Comparison of ENCODE assay signal across 21 mouse cellular contexts in genomic region chr19:57057568-57057967, GRCm38 (mm10). TPM values are rescaled to one million over a fixed set of nuclear protein-coding genes. Genes with fewer than 3 reads are reported as not detected.
DNase-seq lines count a peak whose midpoint lies in the region; ATAC-seq and TF ChIP-seq lines count a peak whose summit lies in the region.
"Had no signal": no experiment of that assay in that cellular context is flagged by ENCODE, and none has a peak within 500 bp of the region (broad histone marks: within the 10 kb centered on the region; RNA-seq: fewer than 3 reads in every experiment).

No protein-coding gene starts in this region.

- TF ChIP-seq EP300 in heart, postnatal 0 days (IDR thresholded peaks at IDR 0.05; ENCODE audit: low read depth) = no peak

- no peak for DNase-seq in heart, postnatal 0 days (ENCODE audit: low spot score)
- no peak for DNase-seq in heart, postnatal 4 days
- no peak for DNase-seq in lung, adult 2 months
- no peak for DNase-seq in lung, postnatal 14 days
- DNase-seq in ES-CJ7 (ENCODE audit: low read depth, low spot score) = peak; percentile 18
- peak; percentile 46 for DNase-seq in induced T-regulatory cell, adult 2 months (ENCODE audit: low read depth)
- no peak for DNase-seq in heart, adult 8-10 months (ENCODE audit: low spot score)
- DNase-seq in urinary bladder, postnatal 14 days (ENCODE audit: low spot score) = no peak
- DNase-seq: adrenal gland, postnatal 36 days; cerebellum, adult 11-12 months; thymus, adult 2 months had no signal

- H3K4me1 ChIP-seq in heart, postnatal 0 days (ENCODE audit: control insufficient read depth, insufficient read depth) = no peaks in the 10 kb centered on the region
- peaks cover 4% of the 10 kb centered on the region; the same call in 1 of the 2 replicates for H3K4me1 ChIP-seq in lung, adult 2 months (ENCODE audit: control insufficient read depth, insufficient read depth, low read length)
- H3K4me1 ChIP-seq: embryonic facial prominence, embryonic 15.5 days; forebrain, embryonic 13.5 days; heart, embryonic 10.5 days; liver, embryonic 15.5 days; neural tube, embryonic 15.5 days had no signal

- H3K4me3 ChIP-seq in heart, postnatal 0 days (ENCODE audit: low read depth, low read length) = no peak overlapping the region
- H3K4me3 ChIP-seq in lung, adult 2 months (replicated peaks; ENCODE audit: extremely low read depth, low read depth, low read length) = no peak overlapping the region
- H3K4me3 ChIP-seq: embryonic facial prominence, embryonic 15.5 days; forebrain, embryonic 13.5 days; heart, embryonic 10.5 days; liver, embryonic 15.5 days; neural tube, embryonic 15.5 days had no signal

- ATAC-seq in heart, postnatal 0 days (ENCODE audit: insufficient read depth, low read depth) = no peak
- ATAC-seq: forebrain, embryonic 13.5 days; intestine, embryonic 16.5 days had no signal

- H3K4me2 ChIP-seq in heart, postnatal 0 days (ENCODE audit: low read depth, low read length) = no peak overlapping the region
- H3K4me2 ChIP-seq: embryonic facial prominence, embryonic 15.5 days; forebrain, embryonic 13.5 days; liver, embryonic 15.5 days; neural tube, embryonic 15.5 days had no signal

- no peak overlapping the region for H3K27ac ChIP-seq in heart, postnatal 0 days (ENCODE audit: low read depth)
- H3K27ac ChIP-seq: embryonic facial prominence, embryonic 15.5 days; forebrain, embryonic 13.5 days; heart, embryonic 10.5 days; liver, embryonic 15.5 days; neural tube, embryonic 15.5 days had no signal

- no peak overlapping the region for H3K9ac ChIP-seq in heart, postnatal 0 days (replicated peaks; ENCODE audit: low read depth, low read length)
- H3K9ac ChIP-seq: embryonic facial prominence, embryonic 15.5 days; forebrain, embryonic 13.5 days; liver, embryonic 15.5 days; neural tube, embryonic 15.5 days had no signal

- peaks cover 4% of the 10 kb centered on the region for H3K9me3 ChIP-seq in heart, postnatal 0 days (replicated peaks; ENCODE audit: control insufficient read depth, low read length)
- H3K9me3 ChIP-seq: embryonic facial prominence, embryonic 15.5 days; liver, embryonic 15.5 days; neural tube, embryonic 15.5 days had no signal

- no peaks in the 10 kb centered on the region for H3K27me3 ChIP-seq in heart, postnatal 0 days (ENCODE audit: control insufficient read depth, insufficient read depth, low read length)
- H3K27me3 ChIP-seq: embryonic facial prominence, embryonic 15.5 days; forebrain, embryonic 13.5 days; liver, embryonic 15.5 days; neural tube, embryonic 15.5 days had no signal

- peaks cover 89% of the 10 kb centered on the region for H3K36me3 ChIP-seq in heart, postnatal 0 days (replicated peaks; ENCODE audit: control insufficient read depth, insufficient read depth, low read length)

- 97% methylated on average over 2 of the region's 2 CpGs for WGBS in heart, postnatal 0 days
- WGBS in lung, adult 2 months = 99% methylated on average over 2 of the region's 2 CpGs

- TF ChIP-seq POLR2A in lung, adult 2 months (IDR thresholded peaks at IDR 0.05; ENCODE audit: borderline replicate concordance, extremely low read depth, low read depth, low read length) = no peak

- TF ChIP-seq CTCF in heart, postnatal 0 days (IDR thresholded peaks at IDR 0.05; ENCODE audit: low read depth) = 0 out of 2 replicates have a peak, but pooled peaks have one; percentile 18
- TF ChIP-seq CTCF in lung, adult 2 months (IDR thresholded peaks at IDR 0.05; ENCODE audit: insufficient read depth, low read length) = peak; percentile 21; the same call in 1 of the 2 replicates

RNA-seq across cellular contexts. Expression of gene Afap1l2, which starts 49.5 kb away (rescaled TPM):
- 2.3 and 3.6 TPM in 2 replicates for total RNA-seq in heart, postnatal 0 days (2014; rRNA removed; ENCODE audit: low replicate concordance)
- 2.5 and 2.7 TPM in 2 replicates for polyA plus RNA-seq in heart, postnatal 0 days (2015; fragmentation: Nextera tagmentation; extraction: Ambion mirVana)
- 10 to 100 TPM; 10.1 to 11.9 TPM for total RNA-seq in heart, postnatal 4 days (2021)
- polyA plus RNA-seq in lung, adult 2 months (2012; rRNA removed) = 7.0 and 10.0 TPM in 2 replicates
- 1 to 10 TPM; 2.8 to 4.4 (median 3.5) TPM for total RNA-seq in heart, adult 8-10 months (2022)
- total RNA-seq: common myeloid progenitor, adult 5-6 weeks; hematopoietic stem cell, adult 5-6 weeks; megakaryocyte, adult 5-6 weeks; monocyte, adult 5-6 weeks had no signal

Comparison
In these comparisons a context has a peak if more than half of its experiments do, and no peak if none do; other contexts are left out.
1. DNase-seq: peak in ES-CJ7 (single experiment) and induced T-regulatory cell, adult 2 months (single experiment); none in heart, postnatal 0 days (single experiment), heart, postnatal 4 days (single experiment), lung, adult 2 months (single experiment), lung, postnatal 14 days (single experiment), heart, adult 8-10 months (single experiment) and urinary bladder, postnatal 14 days (single experiment).